Mouse (Mus musculus) erythroblast, embryonic 14.5 days (primary cell): ENCODE data around the gene Gm2115. TPM values are rescaled to one million over a fixed set of nuclear protein-coding genes. Genes with fewer than 3 reads are reported as not detected.

Experiments used
- H3K27me3 ChIP-seq: 2 replicates; pipeline ENCODE4 v1.6.1; 2012; ENCODE audit warnings: inconsistent platforms; ENCODE audit not compliant: control insufficient read depth
- H3K36me3 ChIP-seq: 2 replicates; pipeline ENCODE4 v1.6.1; 2012; ENCODE audit warnings: mild to moderate bottlenecking, inconsistent platforms; ENCODE audit not compliant: control insufficient read depth
- H3K4me1 ChIP-seq: 2 replicates; pipeline ENCODE4 v1.6.1; 2012; ENCODE audit warnings: inconsistent platforms; ENCODE audit not compliant: control insufficient read depth
- H3K4me3 ChIP-seq: replicated peaks from 2 replicates; pipeline ENCODE3; 2012; ENCODE audit warnings: moderate library complexity, mild to moderate bottlenecking, inconsistent platforms
- H3K9me3 ChIP-seq: 2 replicates; pipeline ENCODE4 v1.6.1; 2012; ENCODE audit warnings: low read length, inconsistent platforms, mixed read lengths; ENCODE audit not compliant: control insufficient read depth
- GATA1 ChIP-seq: IDR thresholded peaks from 2 replicates; pipeline ENCODE4 v1.6.1; 2012; ENCODE audit warnings: low read length, inconsistent platforms, mixed read lengths
- TAL1 ChIP-seq: IDR thresholded peaks from 3 replicates; pipeline ENCODE4 v1.6.1; 2012; ENCODE audit warnings: low read length, inconsistent platforms, mixed read lengths
- polyA plus RNA-seq: library from polyadenylated mRNA; stranded (reverse); fragments of >175 nt; gene quantifications from 2 replicates; pipeline ENCODE4 v1.2.3, GENCODE M21; 2012

Gene Gm2115
- polyA plus RNA-seq, 1 experiment: not detected

DNA sequence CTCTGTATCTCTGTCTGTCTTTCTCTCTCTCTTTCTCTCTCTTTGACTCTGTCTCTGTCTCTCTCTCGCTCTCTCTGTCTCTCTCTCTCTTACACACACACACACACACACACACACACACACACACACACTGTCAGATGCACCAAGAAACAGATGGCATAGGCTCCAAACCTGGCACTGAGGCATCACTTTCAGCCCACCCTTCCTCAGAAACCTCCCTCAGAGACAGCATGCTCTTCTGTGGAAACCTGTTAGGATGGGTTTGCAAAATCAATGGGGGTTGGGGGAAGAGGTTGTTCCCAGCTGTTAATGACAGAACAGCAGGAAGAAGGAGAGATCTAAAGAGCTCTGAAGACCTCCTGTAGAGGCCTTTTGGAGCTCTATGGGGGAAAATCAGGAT is 50.1 kb downstream of the Gm2115 start:
- TF ChIP-seq TAL1: no peak
- no peak for TF ChIP-seq GATA1
- Histone ChIP-seq H3K9me3 (no peaks in the 10 kb centered on the region), H3K27me3 (no peaks in the 10 kb centered on the region; the same call in 1 of the 2 replicates), H3K4me1 (peaks cover 2% of the 10 kb centered on the region), H3K36me3 (no peaks in the 10 kb centered on the region), H3K4me3 (no peak overlapping the region)

DNA sequence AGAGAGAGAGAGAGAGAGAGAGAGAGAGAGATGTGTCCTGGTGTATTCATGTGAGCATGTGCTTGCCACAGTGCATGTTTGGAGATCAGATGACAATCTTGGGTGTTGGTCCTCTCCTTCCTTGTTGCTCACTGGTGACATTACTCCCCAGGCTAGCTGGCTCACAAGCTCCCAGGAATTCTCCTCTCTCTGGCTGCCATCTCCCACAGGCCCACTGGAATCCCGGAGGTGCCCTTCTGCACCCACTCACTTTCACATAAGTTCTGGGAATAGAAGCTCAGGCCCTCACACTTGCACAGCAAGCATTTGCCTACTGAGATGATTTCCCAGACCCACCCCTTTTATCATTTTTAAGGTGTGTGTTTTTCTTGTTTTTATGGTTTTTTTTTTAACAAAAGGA is 51.0 kb downstream of the Gm2115 start:
- Histone ChIP-seq H3K27me3 (no peaks in the 10 kb centered on the region; the same call in 1 of the 2 replicates), H3K9me3 (no peaks in the 10 kb centered on the region), H3K36me3 (no peaks in the 10 kb centered on the region), H3K4me1 (peaks cover 2% of the 10 kb centered on the region), H3K4me3 (no peak overlapping the region)
- TF ChIP-seq GATA1 (no peak), TAL1 (no peak)

DNA sequence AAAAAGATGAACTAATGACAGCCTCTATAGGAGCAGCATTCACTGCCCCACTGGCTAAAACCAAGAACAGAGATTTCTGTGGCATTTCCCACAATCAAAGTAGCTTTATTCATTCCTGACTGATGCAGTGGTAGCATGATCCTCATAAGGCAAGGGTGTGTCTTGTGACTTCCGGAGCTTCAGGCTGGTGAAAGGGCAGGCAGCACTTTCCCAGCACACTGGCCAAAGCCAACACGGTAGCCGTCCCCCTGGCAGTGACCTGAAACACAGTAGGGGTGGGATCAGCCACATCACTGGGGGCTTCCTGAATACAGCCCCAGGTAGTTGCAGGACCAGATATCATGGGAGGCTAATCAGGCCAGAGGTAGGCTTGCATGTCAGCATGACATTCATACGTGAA is 56.3 kb downstream of the Gm2115 start:
- H3K4me3 ChIP-seq: no peak overlapping the region

DNA sequence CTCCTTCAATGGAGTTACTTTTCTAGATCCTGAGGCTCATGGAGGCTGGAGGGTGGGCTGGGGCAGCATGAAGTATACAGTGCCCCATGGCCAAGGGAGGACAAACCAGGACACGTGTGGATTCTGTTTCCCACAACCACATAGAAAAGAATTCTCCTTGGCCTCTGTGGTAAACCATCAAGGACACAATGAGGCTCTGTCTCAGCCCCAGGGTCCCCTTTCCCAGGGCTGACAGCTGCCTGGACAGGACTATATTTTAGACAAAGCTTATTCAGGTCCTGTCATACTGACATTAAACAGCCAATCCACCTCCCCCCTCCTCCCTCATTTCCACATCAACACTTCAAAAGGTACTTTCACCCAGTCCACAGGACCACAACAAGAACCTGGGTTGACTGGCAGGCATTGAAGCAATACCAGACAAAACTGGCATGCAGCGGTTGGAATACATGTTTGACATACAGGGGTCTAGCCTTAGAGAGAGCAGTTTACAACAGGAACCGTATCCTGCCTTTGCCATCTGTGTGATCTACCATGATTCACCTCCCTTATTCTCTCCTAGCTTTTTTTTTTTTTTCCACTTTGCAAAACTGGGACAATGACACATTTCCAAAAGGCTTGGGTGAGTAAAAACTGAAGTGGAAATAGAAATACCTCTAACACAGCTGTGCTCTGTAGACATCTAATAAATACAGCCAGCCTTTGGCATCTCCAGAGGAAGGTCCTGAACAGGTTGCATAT is 57.8 kb downstream of the Gm2115 start:
- TF ChIP-seq TAL1 (no peak), GATA1 (no peak)
- peaks cover 58% of the 10 kb centered on the region for H3K4me1 ChIP-seq
- H3K36me3 ChIP-seq: peaks cover 28% of the 10 kb centered on the region
- H3K9me3 ChIP-seq: no peaks in the 10 kb centered on the region
- no peaks in the 10 kb centered on the region; the same call in 1 of the 2 replicates for H3K27me3 ChIP-seq
- peak overlapping the region; percentile 34 for H3K4me3 ChIP-seq

More for the DNA sequence above, 56.3 kb downstream of the Gm2115 start:
- H3K27me3 ChIP-seq: no peaks in the 10 kb centered on the region; the same call in 1 of the 2 replicates
- H3K36me3 ChIP-seq: peaks cover 28% of the 10 kb centered on the region
- H3K4me1 ChIP-seq: peaks cover 52% of the 10 kb centered on the region
- TF ChIP-seq GATA1: no peak
- no peaks in the 10 kb centered on the region for H3K9me3 ChIP-seq

DNA sequence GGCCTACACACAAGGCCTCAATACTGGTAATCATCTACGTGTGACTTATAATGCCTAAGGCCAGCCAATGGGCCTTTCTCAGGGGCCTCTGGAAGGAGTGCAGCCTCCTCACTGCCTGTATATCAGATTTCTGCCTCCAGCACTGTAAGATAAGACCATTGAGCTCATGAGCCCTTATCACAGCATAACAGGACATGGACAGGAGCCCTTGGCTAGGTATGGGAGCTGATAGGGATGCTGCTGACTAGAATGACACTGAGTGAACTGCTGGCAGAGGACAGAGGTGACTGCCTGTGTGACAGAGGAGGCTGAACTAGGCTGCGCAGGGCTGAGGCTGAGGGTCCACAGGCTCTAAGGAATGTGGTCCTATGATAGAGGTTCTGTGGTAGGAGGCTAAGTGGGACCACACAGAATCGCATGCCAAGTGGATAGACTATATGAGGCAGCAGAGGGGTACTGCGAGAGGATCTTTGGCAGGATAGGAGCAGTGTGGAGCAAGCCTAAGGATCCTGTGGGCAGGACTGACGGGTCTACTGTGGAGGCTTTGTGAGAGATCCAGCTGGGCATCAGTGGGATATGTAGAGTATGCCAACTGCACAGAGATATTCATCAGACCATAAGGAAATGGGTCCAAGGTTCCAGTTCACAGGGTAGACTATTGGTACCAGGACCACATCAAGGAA is 58.5 kb downstream of the Gm2115 start:
- TF ChIP-seq GATA1 (peak; percentile 98), TAL1 (peak; percentile 96)
- Histone ChIP-seq H3K27me3 (no peaks in the 10 kb centered on the region; the same call in 1 of the 2 replicates), H3K9me3 (no peaks in the 10 kb centered on the region), H3K4me1 (peaks cover 58% of the 10 kb centered on the region), H3K36me3 (peaks cover 28% of the 10 kb centered on the region), H3K4me3 (peak overlapping the region; percentile 34)

DNA sequence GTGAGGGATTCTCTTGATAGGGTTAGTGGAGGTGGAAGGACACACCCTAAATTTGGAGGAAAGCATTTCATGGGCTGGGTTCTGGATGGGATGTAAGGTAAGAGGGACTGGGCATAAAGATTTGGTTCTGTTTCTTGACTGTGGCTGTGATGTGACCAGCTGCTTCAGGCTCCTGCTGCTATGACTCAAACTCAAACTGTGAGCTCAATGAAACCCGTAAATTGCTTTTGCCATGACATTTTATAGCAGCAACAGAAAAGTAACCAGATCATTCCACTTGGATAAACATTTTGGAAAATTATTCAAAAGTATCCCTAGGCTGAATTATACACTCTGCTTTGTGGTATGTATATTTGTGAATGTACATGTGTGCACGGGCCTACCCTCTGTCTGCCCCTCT is 61.9 kb downstream of the Gm2115 start:
- no peak for TF ChIP-seq TAL1
- TF ChIP-seq GATA1: no peak
- peaks cover 63% of the 10 kb centered on the region for H3K4me1 ChIP-seq
- no peak overlapping the region for H3K4me3 ChIP-seq
- H3K36me3 ChIP-seq: peaks cover 25% of the 10 kb centered on the region
- H3K27me3 ChIP-seq: no peaks in the 10 kb centered on the region
- no peaks in the 10 kb centered on the region for H3K9me3 ChIP-seq

DNA sequence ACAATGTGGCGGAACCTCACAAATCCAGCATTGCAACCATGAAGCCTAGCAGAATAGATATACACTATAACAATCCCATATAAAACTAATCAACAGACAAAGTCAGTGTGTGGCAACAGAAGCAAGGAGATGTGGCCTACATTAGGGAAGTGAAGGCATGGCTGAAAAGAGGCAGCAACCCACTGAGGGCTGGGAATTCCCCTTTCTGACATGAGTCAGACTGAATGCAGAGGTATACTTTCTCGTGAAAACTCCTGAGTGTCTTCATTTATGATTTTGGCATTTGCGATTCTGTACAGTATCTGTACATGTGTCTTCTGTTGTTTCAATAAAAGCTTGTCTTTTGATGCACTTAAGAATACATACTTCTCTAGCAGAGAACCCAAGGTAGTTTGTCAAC is 62.6 kb downstream of the Gm2115 start:
- peaks cover 22% of the 10 kb centered on the region for H3K36me3 ChIP-seq
- H3K27me3 ChIP-seq: no peaks in the 10 kb centered on the region
- H3K4me1 ChIP-seq: peaks cover 56% of the 10 kb centered on the region
- no peak overlapping the region for H3K4me3 ChIP-seq
- TF ChIP-seq TAL1 (no peak), GATA1 (no peak)
- no peaks in the 10 kb centered on the region for H3K9me3 ChIP-seq

DNA sequence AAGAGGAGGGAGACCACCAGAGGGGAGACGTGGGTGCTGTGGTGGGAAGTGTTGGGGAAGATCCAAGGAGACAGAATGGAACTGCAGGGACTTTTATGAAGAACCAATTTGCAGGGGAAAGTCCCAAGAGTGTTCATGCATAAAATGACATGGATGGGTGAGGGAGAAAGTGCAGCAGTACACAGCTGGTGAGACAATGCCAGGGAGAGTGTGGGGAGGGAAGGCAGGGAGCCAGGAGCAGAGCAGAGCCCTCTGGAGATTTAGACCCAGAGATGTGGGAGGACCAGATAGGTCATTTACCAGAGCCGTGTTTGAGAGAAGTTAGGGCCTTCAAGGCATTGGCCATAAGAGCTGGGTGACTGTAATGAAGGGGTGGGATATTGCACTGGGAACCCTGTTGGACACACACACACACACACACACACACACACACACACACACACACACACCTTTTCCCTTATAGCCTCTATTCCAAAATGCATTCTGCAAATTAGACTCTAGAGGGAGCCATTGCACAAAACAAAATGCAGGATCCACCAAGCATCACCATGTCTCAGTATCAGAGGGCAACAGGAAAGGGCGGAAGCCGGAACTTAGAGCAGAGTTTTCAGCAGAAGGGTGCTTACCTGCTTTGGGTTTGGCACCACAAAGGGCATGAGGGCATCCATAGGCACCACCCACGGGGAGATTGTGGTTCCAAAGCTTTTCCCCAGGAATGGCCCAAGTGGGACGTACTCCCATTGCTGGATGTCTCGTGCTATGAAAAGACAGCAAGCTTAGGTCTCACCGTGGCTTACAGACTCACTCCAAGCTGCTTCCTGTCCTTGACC is 65.5 kb downstream of the Gm2115 start:
- no peaks in the 10 kb centered on the region for H3K27me3 ChIP-seq
- no peak overlapping the region for H3K4me3 ChIP-seq
- peaks cover 3% of the 10 kb centered on the region; the same call in 1 of the 2 replicates for H3K36me3 ChIP-seq
- TF ChIP-seq GATA1: no peak
- TF ChIP-seq TAL1: no peak
- H3K9me3 ChIP-seq: no peaks in the 10 kb centered on the region
- H3K4me1 ChIP-seq: peaks cover 26% of the 10 kb centered on the region

DNA sequence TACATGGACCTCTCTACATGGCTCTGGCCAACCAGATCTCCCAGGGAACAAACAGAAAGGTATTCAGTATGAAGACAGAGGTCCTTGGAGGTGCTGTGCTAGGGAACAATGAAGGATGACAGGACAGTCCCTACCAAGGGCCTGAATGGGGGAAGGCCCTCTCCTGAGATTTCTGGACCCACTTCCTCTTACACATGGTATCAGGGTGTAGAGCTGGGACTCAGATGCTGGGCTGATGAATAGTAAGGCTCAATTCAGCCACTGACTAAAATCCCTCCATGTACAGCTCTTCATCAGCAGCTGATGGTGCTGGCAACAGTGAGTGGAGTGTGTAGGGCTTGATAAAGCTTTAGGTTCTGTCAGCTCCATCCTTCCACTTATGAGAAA is 66.2 kb downstream of the Gm2115 start:
- TF ChIP-seq GATA1: no peak
- H3K36me3 ChIP-seq: no peaks in the 10 kb centered on the region; the same call in 1 of the 2 replicates
- no peak overlapping the region for H3K4me3 ChIP-seq

More for the DNA sequence above, 66.2 kb downstream of the Gm2115 start:
- H3K27me3 ChIP-seq: no peaks in the 10 kb centered on the region
- H3K4me1 ChIP-seq: peaks cover 20% of the 10 kb centered on the region
- H3K9me3 ChIP-seq: no peaks in the 10 kb centered on the region
